Mouse (Mus musculus): ENCODE data around the gene Kctd4. TPM values are rescaled to one million over a fixed set of nuclear protein-coding genes. Genes with fewer than 3 reads are reported as not detected.
A peak's percentile ranks its signal among the peaks of the same experiment; 100 is the strongest.

The Kctd4 gene
- polyA plus RNA-seq, 1 experiment: 0.06 TPM

DNA sequence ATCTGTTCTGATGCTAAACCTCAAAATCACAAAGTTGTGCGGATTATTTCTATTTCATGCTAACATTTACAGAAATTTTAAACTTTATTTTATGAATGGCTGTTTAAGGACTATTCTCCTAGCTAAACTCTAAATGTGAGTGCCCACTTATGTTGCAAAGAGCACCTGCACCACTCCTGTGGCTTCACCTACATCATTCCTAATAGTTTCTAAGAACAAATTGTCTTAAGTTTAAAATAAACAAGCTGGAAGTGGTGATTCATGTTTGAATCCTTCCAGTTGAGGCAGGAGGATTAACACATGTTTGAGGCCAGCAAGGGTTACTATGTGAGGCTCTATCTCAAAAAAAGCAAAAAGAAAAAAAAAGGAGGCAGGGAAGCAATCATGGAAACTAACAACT lies 9.6 kb downstream of the Kctd4 start:
- Histone ChIP-seq H3K27me3 (ENCODE audit: control insufficient read depth, insufficient read depth, low read length) (no peaks in the 10 kb centered on the region), H3K27ac (ENCODE audit: control insufficient read depth, insufficient read depth, low read depth, low read length) (no peak overlapping the region), H3K4me1 (ENCODE audit: control insufficient read depth, insufficient read depth, low read length) (no peaks in the 10 kb centered on the region), H3K36me3 (ENCODE audit: control insufficient read depth, insufficient read depth, low read length) (no peaks in the 10 kb centered on the region), H3K4me3 (ENCODE audit: control insufficient read depth, low read depth, low read length) (no peak overlapping the region)
- TF ChIP-seq POLR2A (IDR thresholded peaks at IDR 0.05; ENCODE audit: control insufficient read depth, low read depth, low read length): no peak
- no peak for TF ChIP-seq CTCF (IDR thresholded peaks at IDR 0.05; ENCODE audit: control insufficient read depth, insufficient read depth, insufficient replicate concordance, low read depth, low read length)

GRCm38 (mm10) chr14:75967291-75967690 lies 12.5 kb downstream of the Kctd4 start:
- Histone ChIP-seq H3K27ac (ENCODE audit: control insufficient read depth, insufficient read depth, low read depth, low read length) (no peak overlapping the region), H3K4me1 (ENCODE audit: control insufficient read depth, insufficient read depth, low read length) (no peaks in the 10 kb centered on the region), H3K36me3 (ENCODE audit: control insufficient read depth, insufficient read depth, low read length) (no peaks in the 10 kb centered on the region), H3K27me3 (ENCODE audit: control insufficient read depth, insufficient read depth, low read length) (no peaks in the 10 kb centered on the region), H3K4me3 (ENCODE audit: control insufficient read depth, low read depth, low read length) (no peak overlapping the region)
- TF ChIP-seq CTCF (IDR thresholded peaks at IDR 0.05; ENCODE audit: control insufficient read depth, insufficient read depth, insufficient replicate concordance, low read depth, low read length) (no peak), POLR2A (IDR thresholded peaks at IDR 0.05; ENCODE audit: control insufficient read depth, low read depth, low read length) (no peak)

DNA sequence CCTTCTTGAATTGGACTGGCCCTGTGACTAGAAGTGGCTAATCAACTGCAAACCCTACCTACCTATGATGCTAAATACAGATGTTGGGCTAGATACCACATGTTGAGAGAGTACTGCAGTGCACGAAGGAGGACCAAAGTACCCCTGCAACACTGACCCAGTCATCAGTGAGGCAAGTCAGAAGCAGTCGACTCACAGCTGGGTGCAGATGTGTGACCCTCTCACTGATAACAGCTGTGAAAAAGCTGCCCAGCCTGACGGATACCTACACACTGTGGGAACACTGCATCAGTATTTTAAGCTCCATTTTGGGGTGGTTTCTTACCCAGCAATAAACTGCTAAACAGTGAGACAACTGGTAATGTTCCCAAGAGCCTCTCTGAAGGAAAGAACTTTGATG lies 21.3 kb downstream of the Kctd4 start:
- Histone ChIP-seq H3K27ac (ENCODE audit: control insufficient read depth, insufficient read depth, low read depth, low read length) (no peak overlapping the region), H3K36me3 (ENCODE audit: control insufficient read depth, insufficient read depth, low read length) (no peaks in the 10 kb centered on the region), H3K4me3 (ENCODE audit: control insufficient read depth, low read depth, low read length) (no peak overlapping the region), H3K4me1 (ENCODE audit: control insufficient read depth, insufficient read depth, low read length) (no peaks in the 10 kb centered on the region), H3K27me3 (ENCODE audit: control insufficient read depth, insufficient read depth, low read length) (no peaks in the 10 kb centered on the region)
- TF ChIP-seq CTCF (IDR thresholded peaks at IDR 0.05; ENCODE audit: control insufficient read depth, insufficient read depth, insufficient replicate concordance, low read depth, low read length) (no peak), POLR2A (IDR thresholded peaks at IDR 0.05; ENCODE audit: control insufficient read depth, low read depth, low read length) (no peak)

GRCm38 (mm10) chr14:75981231-75981630 lies 26.4 kb downstream of the Kctd4 start:
- H3K27me3 ChIP-seq (ENCODE audit: control insufficient read depth, insufficient read depth, low read length): no peaks in the 10 kb centered on the region
- no peaks in the 10 kb centered on the region; the same call in 1 of the 2 replicates for H3K4me1 ChIP-seq (ENCODE audit: control insufficient read depth, insufficient read depth, low read length)
- no peak overlapping the region for H3K4me3 ChIP-seq (ENCODE audit: control insufficient read depth, low read depth, low read length)
- TF ChIP-seq POLR2A (IDR thresholded peaks at IDR 0.05; ENCODE audit: control insufficient read depth, low read depth, low read length) (no peak), CTCF (IDR thresholded peaks at IDR 0.05; ENCODE audit: control insufficient read depth, insufficient read depth, insufficient replicate concordance, low read depth, low read length) (no peak)
- no peaks in the 10 kb centered on the region for H3K36me3 ChIP-seq (ENCODE audit: control insufficient read depth, insufficient read depth, low read length)
- no peak overlapping the region for H3K27ac ChIP-seq (ENCODE audit: control insufficient read depth, insufficient read depth, low read depth, low read length)

DNA sequence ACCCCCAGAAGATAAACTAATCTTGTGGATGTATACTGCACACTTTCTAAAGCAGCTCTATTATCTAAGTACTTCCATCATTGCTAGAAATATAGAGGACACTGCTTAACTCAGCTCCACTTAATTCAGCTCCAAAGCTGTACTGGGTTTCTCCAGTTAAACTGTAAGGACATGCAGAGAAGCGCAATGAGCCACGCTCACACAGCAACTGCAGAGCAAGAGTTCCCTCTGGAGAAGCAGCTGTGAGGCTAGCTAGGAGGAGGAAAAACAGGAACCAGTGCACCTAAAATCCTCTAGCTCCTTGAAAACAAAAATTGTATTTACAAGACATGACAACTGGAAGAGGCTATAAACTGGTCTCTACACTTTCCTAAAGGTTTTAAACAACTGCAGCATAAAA lies 29.1 kb downstream of the Kctd4 start:
- H3K27me3 ChIP-seq (ENCODE audit: control insufficient read depth, insufficient read depth, low read length): no peaks in the 10 kb centered on the region
- H3K4me1 ChIP-seq (ENCODE audit: control insufficient read depth, insufficient read depth, low read length): no peaks in the 10 kb centered on the region; the same call in 1 of the 2 replicates
- H3K27ac ChIP-seq (ENCODE audit: control insufficient read depth, insufficient read depth, low read depth, low read length): no peak overlapping the region
- no peaks in the 10 kb centered on the region for H3K36me3 ChIP-seq (ENCODE audit: control insufficient read depth, insufficient read depth, low read length)
- no peak overlapping the region for H3K4me3 ChIP-seq (ENCODE audit: control insufficient read depth, low read depth, low read length)
- TF ChIP-seq CTCF (IDR thresholded peaks at IDR 0.05; ENCODE audit: control insufficient read depth, insufficient read depth, insufficient replicate concordance, low read depth, low read length): no peak
- TF ChIP-seq POLR2A (IDR thresholded peaks at IDR 0.05; ENCODE audit: control insufficient read depth, low read depth, low read length): no peak

GRCm38 (mm10) chr14:75985112-75985511 lies 30.3 kb downstream of the Kctd4 start:
- Histone ChIP-seq H3K4me1 (ENCODE audit: control insufficient read depth, insufficient read depth, low read length) (no peaks in the 10 kb centered on the region; the same call in 1 of the 2 replicates), H3K27ac (ENCODE audit: control insufficient read depth, insufficient read depth, low read depth, low read length) (peak overlapping the region; percentile 32; the same call in 1 of the 2 replicates), H3K27me3 (ENCODE audit: control insufficient read depth, insufficient read depth, low read length) (no peaks in the 10 kb centered on the region), H3K4me3 (ENCODE audit: control insufficient read depth, low read depth, low read length) (peak overlapping the region; percentile 77), H3K36me3 (ENCODE audit: control insufficient read depth, insufficient read depth, low read length) (no peaks in the 10 kb centered on the region)
- TF ChIP-seq POLR2A (IDR thresholded peaks at IDR 0.05; ENCODE audit: control insufficient read depth, low read depth, low read length) (peak; percentile 18; the same call in 1 of the 2 replicates), CTCF (IDR thresholded peaks at IDR 0.05; ENCODE audit: control insufficient read depth, insufficient read depth, insufficient replicate concordance, low read depth, low read length) (no peak)

GRCm38 (mm10) chr14:75986878-75987483 lies 32.2 kb downstream of the Kctd4 start:
- no peaks in the 10 kb centered on the region for H3K27me3 ChIP-seq (ENCODE audit: control insufficient read depth, insufficient read depth, low read length)
- H3K4me1 ChIP-seq (ENCODE audit: control insufficient read depth, insufficient read depth, low read length): no peaks in the 10 kb centered on the region; the same call in 1 of the 2 replicates
- no peak overlapping the region for H3K4me3 ChIP-seq (ENCODE audit: control insufficient read depth, low read depth, low read length)
- no peak overlapping the region for H3K27ac ChIP-seq (ENCODE audit: control insufficient read depth, insufficient read depth, low read depth, low read length)
- H3K36me3 ChIP-seq (ENCODE audit: control insufficient read depth, insufficient read depth, low read length): no peaks in the 10 kb centered on the region
- TF ChIP-seq CTCF (IDR thresholded peaks at IDR 0.05; ENCODE audit: control insufficient read depth, insufficient read depth, insufficient replicate concordance, low read depth, low read length): no peak
- TF ChIP-seq POLR2A (IDR thresholded peaks at IDR 0.05; ENCODE audit: control insufficient read depth, low read depth, low read length): no peak
